Mouse (Mus musculus): ENCODE measurements around the gene Rab31. TPM values are rescaled to one million over a fixed set of nuclear protein-coding genes. Genes with fewer than 3 reads are reported as not detected.
A peak's percentile ranks its signal among the peaks of the same experiment; 100 is the strongest.

The Rab31 gene
- polyA plus RNA-seq, 1 experiment: 32.1 TPM

DNA sequence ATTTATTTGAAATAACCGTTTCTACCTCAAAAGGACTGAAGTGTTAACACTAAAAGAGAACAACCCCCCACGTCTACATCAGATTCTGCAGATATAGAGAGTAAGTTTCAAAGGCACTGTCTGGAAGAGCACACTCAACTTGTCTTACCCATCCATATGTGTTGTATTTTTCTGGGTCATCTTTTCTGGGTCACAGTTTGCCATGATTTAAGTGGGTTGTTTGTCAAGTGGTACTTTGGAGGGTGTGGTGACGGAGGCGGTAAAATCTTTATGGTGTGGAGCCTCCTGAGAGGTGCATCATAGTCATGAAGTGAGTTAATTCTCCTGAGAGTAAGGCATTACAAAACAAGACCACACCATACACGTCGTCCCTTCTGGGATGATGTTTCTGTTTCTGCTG, 147.0 kb downstream of the Rab31 start:
- no peak overlapping the region for H3K4me3 ChIP-seq (ENCODE audit: control insufficient read depth, low read depth, low read length)
- TF ChIP-seq POLR2A (IDR thresholded peaks at IDR 0.05; ENCODE audit: control insufficient read depth, low read depth, low read length) (no peak), CTCF (IDR thresholded peaks at IDR 0.05; ENCODE audit: control insufficient read depth, insufficient read depth, insufficient replicate concordance, low read depth, low read length) (no peak)
- H3K36me3 ChIP-seq (ENCODE audit: control insufficient read depth, insufficient read depth, low read length): no peaks in the 10 kb centered on the region
- H3K4me1 ChIP-seq (ENCODE audit: control insufficient read depth, insufficient read depth, low read length): no peaks in the 10 kb centered on the region; the same call in 1 of the 2 replicates
- no peaks in the 10 kb centered on the region for H3K27me3 ChIP-seq (ENCODE audit: control insufficient read depth, insufficient read depth, low read length)
- no peak overlapping the region for H3K27ac ChIP-seq (ENCODE audit: control insufficient read depth, insufficient read depth, low read depth, low read length)

DNA sequence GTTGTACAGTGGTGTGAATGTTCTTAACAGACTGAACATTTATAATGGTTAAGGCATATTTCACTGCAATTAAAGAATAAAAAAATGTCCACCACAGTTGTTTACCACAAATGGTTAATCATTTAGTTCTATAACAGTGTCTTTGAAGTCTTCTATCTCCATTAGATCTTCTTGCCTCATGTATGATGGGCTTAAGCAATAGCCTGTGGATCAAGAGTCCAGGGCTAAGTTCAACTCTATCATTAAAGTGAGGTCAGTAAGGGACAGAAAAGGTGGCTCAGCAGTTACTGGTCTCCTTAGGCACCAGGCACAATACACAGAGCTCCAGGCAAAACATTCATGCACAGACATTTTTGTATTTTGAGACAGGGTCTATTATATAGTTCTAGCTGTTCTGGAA, 149.4 kb downstream of the Rab31 start:
- Histone ChIP-seq H3K4me1 (ENCODE audit: control insufficient read depth, insufficient read depth, low read length) (no peaks in the 10 kb centered on the region), H3K27me3 (ENCODE audit: control insufficient read depth, insufficient read depth, low read length) (no peaks in the 10 kb centered on the region), H3K36me3 (ENCODE audit: control insufficient read depth, insufficient read depth, low read length) (no peaks in the 10 kb centered on the region), H3K4me3 (ENCODE audit: control insufficient read depth, low read depth, low read length) (no peak overlapping the region), H3K27ac (ENCODE audit: control insufficient read depth, insufficient read depth, low read depth, low read length) (no peak overlapping the region)
- TF ChIP-seq CTCF (IDR thresholded peaks at IDR 0.05; ENCODE audit: control insufficient read depth, insufficient read depth, insufficient replicate concordance, low read depth, low read length) (no peak), POLR2A (IDR thresholded peaks at IDR 0.05; ENCODE audit: control insufficient read depth, low read depth, low read length) (no peak)

DNA sequence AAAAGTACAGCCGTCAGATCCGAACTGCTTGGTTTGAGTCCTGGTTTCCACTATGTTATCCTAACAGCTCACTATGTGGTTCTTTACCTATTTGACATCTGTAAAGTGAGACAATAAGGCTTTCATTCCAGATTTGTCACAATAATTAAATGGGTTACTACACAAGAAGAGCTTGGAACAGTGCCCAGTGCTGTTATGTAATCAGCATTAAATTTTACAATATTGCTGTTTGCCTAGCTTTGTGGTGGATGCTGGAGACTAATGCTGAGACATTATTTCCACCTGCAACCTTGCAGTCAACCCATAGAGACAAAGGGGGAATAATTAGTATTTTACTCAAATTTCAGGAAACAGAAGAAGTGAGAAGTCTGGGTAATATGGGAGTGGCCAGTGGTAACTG, 154.1 kb downstream of the Rab31 start:
- H3K36me3 ChIP-seq (ENCODE audit: control insufficient read depth, insufficient read depth, low read length): no peaks in the 10 kb centered on the region
- no peak overlapping the region for H3K4me3 ChIP-seq (ENCODE audit: control insufficient read depth, low read depth, low read length)
- no peak for TF ChIP-seq POLR2A (IDR thresholded peaks at IDR 0.05; ENCODE audit: control insufficient read depth, low read depth, low read length)
- no peak for TF ChIP-seq CTCF (IDR thresholded peaks at IDR 0.05; ENCODE audit: control insufficient read depth, insufficient read depth, insufficient replicate concordance, low read depth, low read length)
- no peaks in the 10 kb centered on the region for H3K27me3 ChIP-seq (ENCODE audit: control insufficient read depth, insufficient read depth, low read length)
- H3K4me1 ChIP-seq (ENCODE audit: control insufficient read depth, insufficient read depth, low read length): no peaks in the 10 kb centered on the region
- H3K27ac ChIP-seq (ENCODE audit: control insufficient read depth, insufficient read depth, low read depth, low read length): no peak overlapping the region

DNA sequence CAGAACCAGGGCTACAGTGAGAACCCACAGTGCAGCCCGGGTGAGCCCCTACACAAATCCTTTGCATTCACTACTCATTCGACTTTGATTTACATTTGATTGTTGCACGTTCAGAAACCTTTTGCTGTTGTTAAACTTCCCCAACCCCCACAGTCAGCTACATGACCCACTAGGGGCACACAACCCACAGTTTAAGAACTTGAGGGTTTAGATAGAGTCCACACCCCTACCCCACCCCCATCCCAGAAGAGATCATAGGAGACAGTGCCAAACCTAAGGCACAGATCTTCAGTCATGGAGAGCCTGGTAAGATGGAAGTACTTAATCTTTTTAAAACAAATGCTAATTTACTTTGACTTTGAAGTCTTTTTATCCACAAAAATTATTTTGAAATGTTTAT, 156.9 kb downstream of the Rab31 start:
- TF ChIP-seq CTCF (IDR thresholded peaks at IDR 0.05; ENCODE audit: control insufficient read depth, insufficient read depth, insufficient replicate concordance, low read depth, low read length) (no peak), POLR2A (IDR thresholded peaks at IDR 0.05; ENCODE audit: control insufficient read depth, low read depth, low read length) (no peak)
- no peak overlapping the region for H3K27ac ChIP-seq (ENCODE audit: control insufficient read depth, insufficient read depth, low read depth, low read length)
- H3K4me3 ChIP-seq (ENCODE audit: control insufficient read depth, low read depth, low read length): no peak overlapping the region
- H3K4me1 ChIP-seq (ENCODE audit: control insufficient read depth, insufficient read depth, low read length): peaks cover 2% of the 10 kb centered on the region; the same call in 1 of the 2 replicates
- H3K27me3 ChIP-seq (ENCODE audit: control insufficient read depth, insufficient read depth, low read length): no peaks in the 10 kb centered on the region
- H3K36me3 ChIP-seq (ENCODE audit: control insufficient read depth, insufficient read depth, low read length): no peaks in the 10 kb centered on the region

DNA sequence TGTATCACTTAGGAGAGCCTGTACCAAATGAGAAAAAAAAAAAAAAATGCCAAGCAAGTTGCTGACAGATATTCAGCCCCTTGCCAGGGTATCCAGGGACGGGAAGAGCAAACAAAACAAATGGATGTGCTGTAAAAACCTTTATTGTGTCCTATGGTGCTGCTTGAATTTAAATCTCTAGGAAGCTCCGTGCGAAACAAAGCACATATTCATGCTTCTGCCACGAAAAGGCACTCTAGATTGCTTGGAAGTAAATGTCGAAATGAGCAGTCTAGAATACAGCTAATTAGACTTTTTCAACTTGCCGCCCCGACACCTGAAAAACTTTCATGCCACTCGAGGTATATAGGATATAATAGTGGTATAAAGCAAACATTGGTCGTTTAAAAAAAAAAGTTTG, 158.1 kb downstream of the Rab31 start:
- Histone ChIP-seq H3K4me3 (ENCODE audit: control insufficient read depth, low read depth, low read length) (peak overlapping the region; percentile 95; the same call in 1 of the 2 replicates), H3K4me1 (ENCODE audit: control insufficient read depth, insufficient read depth, low read length) (peaks cover 4% of the 10 kb centered on the region; the same call in 1 of the 2 replicates), H3K36me3 (ENCODE audit: control insufficient read depth, insufficient read depth, low read length) (no peaks in the 10 kb centered on the region), H3K27ac (ENCODE audit: control insufficient read depth, insufficient read depth, low read depth, low read length) (peak overlapping the region; percentile 93), H3K27me3 (ENCODE audit: control insufficient read depth, insufficient read depth, low read length) (no peaks in the 10 kb centered on the region)
- no peak for TF ChIP-seq POLR2A (IDR thresholded peaks at IDR 0.05; ENCODE audit: control insufficient read depth, low read depth, low read length)
- no peak for TF ChIP-seq CTCF (IDR thresholded peaks at IDR 0.05; ENCODE audit: control insufficient read depth, insufficient read depth, insufficient replicate concordance, low read depth, low read length)

DNA sequence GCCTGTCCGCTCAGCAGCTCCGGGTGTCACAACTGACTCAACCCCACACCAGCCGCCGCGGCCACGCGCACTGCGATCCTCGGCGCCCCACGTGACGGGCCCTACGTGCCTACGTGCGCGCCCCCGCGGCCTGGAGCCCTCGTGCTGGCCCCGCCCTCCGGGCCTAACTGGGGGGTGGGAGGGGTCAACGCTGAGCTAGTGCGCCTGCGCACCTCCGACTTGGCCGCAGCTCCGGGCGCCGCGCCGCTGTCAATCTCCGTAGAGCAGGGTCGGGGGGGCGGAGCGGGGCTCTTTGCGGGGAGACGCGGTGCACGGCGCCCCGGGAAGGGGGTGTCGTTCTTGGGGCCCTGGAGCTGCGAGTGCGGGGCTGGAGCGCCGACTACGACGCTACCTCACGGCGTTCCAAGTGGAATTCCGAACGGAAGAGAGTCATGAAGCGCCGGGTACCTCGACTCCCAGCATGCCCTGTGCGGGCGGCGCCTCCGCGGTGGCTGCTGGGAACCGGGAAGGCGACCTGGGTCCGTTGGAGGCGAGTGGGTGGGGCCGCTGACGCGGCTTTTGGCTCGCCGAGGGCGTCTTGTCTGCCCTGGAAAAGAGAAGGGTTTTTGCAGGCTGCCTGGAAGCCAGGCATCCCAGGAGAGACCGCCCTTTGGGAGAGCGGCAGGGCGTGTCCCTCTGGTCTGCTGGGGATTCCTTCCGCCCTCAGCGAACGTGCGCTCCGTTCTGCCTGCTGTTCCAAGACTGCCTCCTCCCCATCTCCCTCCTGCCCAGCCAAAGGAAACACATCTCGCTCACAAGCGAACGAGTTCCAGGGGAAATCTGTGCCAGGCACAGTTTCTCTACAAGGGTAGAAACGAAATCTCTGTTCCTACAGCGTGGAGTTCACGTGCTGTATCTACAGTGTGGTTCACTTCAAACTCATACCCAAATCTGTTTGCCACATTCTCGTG, 158.8 kb downstream of the Rab31 start, which contains the start of gene Vapa:
Vapa (minus strand) TSS at position 93 of the 950 bp plus-strand sequence.
- peak; percentile 79 for TF ChIP-seq POLR2A (IDR thresholded peaks at IDR 0.05; ENCODE audit: control insufficient read depth, low read depth, low read length)
- no peak for TF ChIP-seq CTCF (IDR thresholded peaks at IDR 0.05; ENCODE audit: control insufficient read depth, insufficient read depth, insufficient replicate concordance, low read depth, low read length)
- Histone ChIP-seq H3K27ac (ENCODE audit: control insufficient read depth, insufficient read depth, low read depth, low read length) (peak within 1 kb of the TSS; percentile 93), H3K4me1 (ENCODE audit: control insufficient read depth, insufficient read depth, low read length) (peaks cover 8% of the 10 kb centered on the region; the same call in 1 of the 2 replicates), H3K4me3 (ENCODE audit: control insufficient read depth, low read depth, low read length) (peak within 1 kb of the TSS; percentile 95), H3K36me3 (ENCODE audit: control insufficient read depth, insufficient read depth, low read length) (no peaks in the 10 kb centered on the region; the same call in 1 of the 2 replicates), H3K27me3 (ENCODE audit: control insufficient read depth, insufficient read depth, low read length) (no peaks in the 10 kb centered on the region)

DNA sequence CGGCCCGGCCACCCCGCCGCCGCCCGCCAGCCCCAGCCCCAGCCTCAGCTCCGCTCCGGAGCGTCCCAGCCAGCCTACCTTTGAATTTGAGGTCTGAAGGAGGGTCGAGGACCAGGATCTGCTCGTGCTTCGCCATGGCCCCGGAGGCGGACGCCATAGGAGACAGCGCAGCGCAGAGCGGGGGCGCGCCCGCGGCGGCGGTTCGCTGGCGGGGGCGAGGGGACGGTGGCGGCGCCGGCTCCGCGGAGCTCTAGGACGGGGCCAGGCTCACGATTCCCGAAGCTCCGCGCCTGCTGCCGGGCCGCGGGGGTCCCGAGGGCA, 159.4 kb downstream of the Rab31 start:
- no peaks in the 10 kb centered on the region for H3K27me3 ChIP-seq (ENCODE audit: control insufficient read depth, insufficient read depth, low read length)
- H3K4me1 ChIP-seq (ENCODE audit: control insufficient read depth, insufficient read depth, low read length): peaks cover 8% of the 10 kb centered on the region; the same call in 1 of the 2 replicates
- TF ChIP-seq POLR2A (IDR thresholded peaks at IDR 0.05; ENCODE audit: control insufficient read depth, low read depth, low read length) (no peak), CTCF (IDR thresholded peaks at IDR 0.05; ENCODE audit: control insufficient read depth, insufficient read depth, insufficient replicate concordance, low read depth, low read length) (no peak)

More for the DNA sequence above, 159.4 kb downstream of the Rab31 start:
- H3K27ac ChIP-seq (ENCODE audit: control insufficient read depth, insufficient read depth, low read depth, low read length): peak overlapping the region; percentile 93
- peak overlapping the region; percentile 95 for H3K4me3 ChIP-seq (ENCODE audit: control insufficient read depth, low read depth, low read length)
- H3K36me3 ChIP-seq (ENCODE audit: control insufficient read depth, insufficient read depth, low read length): no peaks in the 10 kb centered on the region; the same call in 1 of the 2 replicates
